Mouse (Mus musculus) left cerebral cortex, adult 11 months (tissue): ENCODE measurements around the gene Cd44.

Experiments used
- DNase-seq: peaks from one replicate; pipeline ENCODE4 v3.0.0; 2022; ENCODE audit warnings: low spot score

The Cd44 gene

GRCm38 (mm10) chr2:102815289-102815809 is 86.1 kb downstream of the Cd44 start:
- DNase-seq = no peak

- DNase-seq = no peak
Observed at GRCm38 (mm10) chr2:102812756-102813155, 88.7 kb downstream of the Cd44 start.

- DNase-seq = no peak
Observed at GRCm38 (mm10) chr2:102809436-102809835, 92.0 kb downstream of the Cd44 start.

- no peak for DNase-seq
Observed at GRCm38 (mm10) chr2:102807633-102808032, 93.8 kb downstream of the Cd44 start.

GRCm38 (mm10) chr2:102805761-102806496 is 95.5 kb downstream of the Cd44 start:
- no peak for DNase-seq

GRCm38 (mm10) chr2:102805283-102805682 is 96.2 kb downstream of the Cd44 start:
- DNase-seq = no peak

- DNase-seq = peak; percentile 40
Observed at GRCm38 (mm10) chr2:102804109-102804508, 97.4 kb downstream of the Cd44 start.

- no peak for DNase-seq
Observed at GRCm38 (mm10) chr2:102801899-102802298, 99.6 kb downstream of the Cd44 start.

GRCm38 (mm10) chr2:102798149-102798548 is 103.3 kb downstream of the Cd44 start:
- no peak for DNase-seq

- no peak for DNase-seq
Observed at GRCm38 (mm10) chr2:102795034-102795433, 106.4 kb downstream of the Cd44 start.

GRCm38 (mm10) chr2:102792804-102793203 is 108.7 kb downstream of the Cd44 start:
- DNase-seq = no peak

- no peak for DNase-seq
Observed at GRCm38 (mm10) chr2:102791641-102792040, 109.8 kb downstream of the Cd44 start.

GRCm38 (mm10) chr2:102785696-102786095 is 115.8 kb downstream of the Cd44 start:
- DNase-seq = no peak

GRCm38 (mm10) chr2:102782751-102783150 is 118.7 kb downstream of the Cd44 start:
- no peak for DNase-seq

- DNase-seq = no peak
Observed at GRCm38 (mm10) chr2:102778208-102778607, 123.3 kb downstream of the Cd44 start.

- DNase-seq = no peak
Observed at GRCm38 (mm10) chr2:102775561-102775960, 125.9 kb downstream of the Cd44 start.

- DNase-seq = no peak
Observed at GRCm38 (mm10) chr2:102774700-102775099, 126.8 kb downstream of the Cd44 start.

- DNase-seq = no peak
Observed at GRCm38 (mm10) chr2:102772276-102772675, 129.2 kb downstream of the Cd44 start.

- DNase-seq = no peak
Observed at GRCm38 (mm10) chr2:102771304-102771703, 130.2 kb downstream of the Cd44 start.

- no peak for DNase-seq
Observed at GRCm38 (mm10) chr2:102768267-102768666, 133.2 kb downstream of the Cd44 start.

GRCm38 (mm10) chr2:102764602-102765374 is 136.7 kb downstream of the Cd44 start:
- no peak for DNase-seq

GRCm38 (mm10) chr2:102763991-102764390 is 137.5 kb downstream of the Cd44 start:
- no peak for DNase-seq

- no peak for DNase-seq
Observed at GRCm38 (mm10) chr2:102763176-102763575, 138.3 kb downstream of the Cd44 start.
